Mouse (Mus musculus): Measurements from ENCODE around the gene Mgst3. TPM values are rescaled to one million over a fixed set of nuclear protein-coding genes. Genes with fewer than 3 reads are reported as not detected.

Gene Mgst3
- total and polyA plus RNA-seq, 3 experiments = 1.4 TPM; not detected in 2

GRCm38 (mm10) chr1:167383178-167383577 is 10.5 kb downstream of the Mgst3 start:
- dilution Hi-C loops (cut with MboI; ENCODE audit: extremely low pct_ligation_motif_present, extremely low pct_unique_long_range_greater_than_20kb, low sequenced_read_pairs) = no loop called here
- no peaks in the 10 kb centered on the region for H3K4me1 ChIP-seq (ENCODE audit: control insufficient read depth in 1 of 2, insufficient read depth in 2 of 2)
- no peaks in the 10 kb centered on the region for H3K36me3 ChIP-seq (replicated peaks in 1 of 2; ENCODE audit: control insufficient read depth in 1 of 2, insufficient read depth in 1 of 2, low read length in 1 of 2)
- no peak for DNase-seq (ENCODE audit: extremely low read depth)
- no peak overlapping the region for H3K27ac ChIP-seq (ENCODE audit: insufficient read depth, low read depth)
- TF ChIP-seq KAT2A (IDR thresholded peaks at IDR 0.05; ENCODE audit: insufficient replicate concordance, low read length) = no peak
- TF ChIP-seq SMC3 (IDR thresholded peaks at IDR 0.05; ENCODE audit: low read depth, low read length) = no peak
- no peak for TF ChIP-seq RAD21 (IDR thresholded peaks at IDR 0.05; ENCODE audit: low read depth, low read length)
- no peak for TF ChIP-seq CHD1 (IDR thresholded peaks at IDR 0.05; ENCODE audit: low read depth, low read length)
- no peak for TF ChIP-seq POLR2AphosphoS2 (IDR thresholded peaks at IDR 0.05; ENCODE audit: low read depth, low read length)
- TF ChIP-seq POLR2A (IDR thresholded peaks at IDR 0.05; ENCODE audit: low read depth, low read length) = no peak
- TF ChIP-seq RCOR1 (conservative IDR thresholded peaks at IDR 0.05; ENCODE audit: low read depth, low read length) = no peak
- TF ChIP-seq MAX (IDR thresholded peaks at IDR 0.05; ENCODE audit: low read length) = no peak
- no peak for TF ChIP-seq ZNF384 (IDR thresholded peaks at IDR 0.05; ENCODE audit: low read depth, low read length)
- TF ChIP-seq JUND (conservative IDR thresholded peaks at IDR 0.05; ENCODE audit: low read depth, low read length) = no peak
- TF ChIP-seq MAZ (IDR thresholded peaks at IDR 0.05; ENCODE audit: low read depth, low read length) = no peak
- no peak for TF ChIP-seq BHLHE40 (IDR thresholded peaks at IDR 0.05; ENCODE audit: low read depth, low read length)
- TF ChIP-seq ELF1 (IDR thresholded peaks at IDR 0.05; ENCODE audit: low read depth, low read length) = no peak
- no peak for TF ChIP-seq TBP (conservative IDR thresholded peaks at IDR 0.05; ENCODE audit: low read depth, low read length)
- H3K9me3 ChIP-seq (replicated peaks; ENCODE audit: low read length) = no peaks in the 10 kb centered on the region
- peaks cover 85% of the 10 kb centered on the region for H3K27me3 ChIP-seq (replicated peaks)
- H3K9ac ChIP-seq (ENCODE audit: insufficient read depth, low read depth) = no peak overlapping the region
- no peak overlapping the region for H3K4me3 ChIP-seq (replicated peaks in 1 of 3; ENCODE audit: low read depth in 2 of 3, low read length in 2 of 3, poor library complexity in 1 of 3)
- H3K79me2 ChIP-seq (replicated peaks; ENCODE audit: control insufficient read depth, extremely low read depth, insufficient read depth, poor library complexity, severe bottlenecking) = no peaks in the 10 kb centered on the region
- in situ Hi-C loops (cut with MboI; ENCODE audit: low pct_ligation_motif_present, low pct_unique_long_range_greater_than_20kb, low sequenced_read_pairs) = no loop called here
- H3K4me2 ChIP-seq (ENCODE audit: insufficient read depth, low read depth, poor library complexity, severe bottlenecking) = no peak overlapping the region

GRCm38 (mm10) chr1:167382763-167383162 is 10.9 kb downstream of the Mgst3 start:
- H3K27me3 ChIP-seq (replicated peaks) = peaks cover 85% of the 10 kb centered on the region
- no peaks in the 10 kb centered on the region for H3K9me3 ChIP-seq (replicated peaks; ENCODE audit: low read length)
- dilution Hi-C loops (cut with MboI; ENCODE audit: extremely low pct_ligation_motif_present, extremely low pct_unique_long_range_greater_than_20kb, low sequenced_read_pairs) = no loop called here
- no peaks in the 10 kb centered on the region for H3K4me1 ChIP-seq (ENCODE audit: control insufficient read depth in 1 of 2, insufficient read depth in 2 of 2)
- no peak overlapping the region for H3K27ac ChIP-seq (ENCODE audit: insufficient read depth, low read depth)
- in situ Hi-C loops (cut with MboI; ENCODE audit: low pct_ligation_motif_present, low pct_unique_long_range_greater_than_20kb, low sequenced_read_pairs) = no loop called here
- DNase-seq (ENCODE audit: extremely low read depth) = no peak
- no peak overlapping the region for H3K4me2 ChIP-seq (ENCODE audit: insufficient read depth, low read depth, poor library complexity, severe bottlenecking)
- H3K36me3 ChIP-seq (replicated peaks in 1 of 2; ENCODE audit: control insufficient read depth in 1 of 2, insufficient read depth in 1 of 2, low read length in 1 of 2) = no peaks in the 10 kb centered on the region
- TF ChIP-seq E2F4 (IDR thresholded peaks at IDR 0.05; ENCODE audit: insufficient replicate concordance, low read depth, low read length) = no peak
- no peak for TF ChIP-seq ZC3H11A (IDR thresholded peaks at IDR 0.05; ENCODE audit: low read depth, low read length)
- no peak for TF ChIP-seq MYC (IDR thresholded peaks at IDR 0.05; ENCODE audit: low read depth, low read length)
- TF ChIP-seq USF1 (IDR thresholded peaks at IDR 0.05; ENCODE audit: low read depth, low read length) = no peak
- TF ChIP-seq SIN3A (IDR thresholded peaks at IDR 0.05; ENCODE audit: low read length) = no peak
- no peak for TF ChIP-seq MXI1 (IDR thresholded peaks at IDR 0.05; ENCODE audit: low read depth, low read length)
- no peak for TF ChIP-seq JUND (conservative IDR thresholded peaks at IDR 0.05; ENCODE audit: low read depth, low read length)
- TF ChIP-seq ELF1 (IDR thresholded peaks at IDR 0.05; ENCODE audit: low read depth, low read length) = no peak
- H3K4me3 ChIP-seq (replicated peaks in 1 of 3; ENCODE audit: low read depth in 2 of 3, low read length in 2 of 3, poor library complexity in 1 of 3) = no peak overlapping the region
- no peak overlapping the region for H3K9ac ChIP-seq (ENCODE audit: insufficient read depth, low read depth)
- no peaks in the 10 kb centered on the region for H3K79me2 ChIP-seq (replicated peaks; ENCODE audit: control insufficient read depth, extremely low read depth, insufficient read depth, poor library complexity, severe bottlenecking)

Data from CH12.LX (cell line).